Mouse (Mus musculus) central nervous system, embryonic 18 days (tissue): ENCODE results near the gene Cd1d1. TPM values are rescaled to one million over a fixed set of nuclear protein-coding genes. Genes with fewer than 3 reads are reported as not detected.

Experiments used
- polyA plus RNA-seq: library from polyadenylated mRNA; depleted of rRNA; stranded (reverse); fragments of >200 nt; gene quantifications from 2 replicates; pipeline ENCODE4 v1.2.3, GENCODE M21; 2012; rRNA removed

Gene Cd1d1
- 35.9 and 38.4 TPM in 2 replicates for polyA plus RNA-seq

DNA sequence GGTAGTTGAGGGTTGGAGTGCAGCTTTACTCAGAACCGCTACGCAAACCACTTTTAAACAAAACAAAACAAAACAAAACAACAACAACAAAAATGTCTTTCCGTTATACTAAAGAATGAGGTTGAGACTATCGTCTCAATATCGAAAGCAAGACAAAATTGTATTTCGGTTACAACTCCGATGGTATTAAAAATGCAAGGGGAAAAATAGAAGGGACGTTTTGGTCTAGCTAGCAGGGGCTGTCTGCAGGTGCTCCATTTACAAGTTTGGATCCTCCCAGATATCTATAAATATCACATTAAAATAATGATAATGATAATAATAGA lies at the start of gene Cd1d1:
Gene Cd1d1 (minus strand): TSS at position 27 of the 326 bp plus-strand sequence.

Other genes starting within 250 kb of the Cd1d1 start
- 154 and 177 TPM in 2 replicates for gene Dclk2, start 78.6 kb downstream of the Cd1d1 start, polyA plus RNA-seq
- gene Kirrel, start 175.3 kb upstream of the Cd1d1 start, polyA plus RNA-seq, result 14.1 and 15.1 TPM in 2 replicates